Mouse (Mus musculus) G1E (cell line): ENCODE data around the gene Gm14393. TPM values are rescaled to one million over a fixed set of nuclear protein-coding genes. Genes with fewer than 3 reads are reported as not detected.
"Not testable (repeated sequence)": the region's sequence is repeated elsewhere in the genome, so short reads cannot be mapped to it uniquely, and the experiment has no call there.

Source experiments
- ATAC-seq: 2 replicates; pipeline ENCODE4 v1.8.0; 2016; ENCODE audit warnings: mild to moderate bottlenecking; ENCODE audit not compliant: insufficient number of reproducible peaks, poor library complexity, low FRiP score, severe bottlenecking; ENCODE audit errors: extremely low read depth
- DNase-seq: peaks from one replicate; pipeline ENCODE4 v3.0.0; 2012; ENCODE audit warnings: low spot score
- H3K27me3 ChIP-seq: 2 replicates; pipeline ENCODE4 v1.6.1; 2012; ENCODE audit warnings: mild to moderate bottlenecking, low read length, inconsistent platforms; ENCODE audit not compliant: insufficient read depth
- H3K36me3 ChIP-seq: replicated peaks from 2 replicates; pipeline ENCODE3; 2012; ENCODE audit warnings: mild to moderate bottlenecking, inconsistent platforms
- H3K4me1 ChIP-seq: 2 replicates; pipeline ENCODE4 v1.6.1; 2012; ENCODE audit warnings: low read depth, low read length, inconsistent platforms, mixed read lengths; ENCODE audit not compliant: insufficient read depth
- H3K4me3 ChIP-seq: 2 replicates; pipeline ENCODE4 v1.5.1; 2012; ENCODE audit warnings: low read depth, mild to moderate bottlenecking, inconsistent platforms, low read length, moderate library complexity, mixed read lengths
- H3K9me3 ChIP-seq: replicated peaks from 2 replicates; pipeline ENCODE4 v1.6.1; 2012; ENCODE audit warnings: inconsistent platforms
- polyA plus RNA-seq: library from polyadenylated mRNA; stranded (reverse); fragments of >175 nt; gene quantifications from 2 replicates; pipeline ENCODE4 v1.2.3, GENCODE M21; 2012
- total RNA-seq, 2 experiments: library from RNA; stranded (forward) in 1 of 2; stranded (reverse) in 1 of 2; fragments of 200-1000 nt in 1 of 2; fragments of >200 nt in 1 of 2; fragmentation: Nextera tagmentation in 1 of 2; gene quantifications; 2 replicates each; pipeline ENCODE4 v1.2.3; 2014 to 2017

Gene Gm14393
- 9.4 and 12.7 TPM in 2 replicates for total RNA-seq (2014; fragmentation: Nextera tagmentation)
- 6.9 and 11.2 TPM in 2 replicates for total RNA-seq (2017)
- not detected in 2 replicates for polyA plus RNA-seq

DNA sequence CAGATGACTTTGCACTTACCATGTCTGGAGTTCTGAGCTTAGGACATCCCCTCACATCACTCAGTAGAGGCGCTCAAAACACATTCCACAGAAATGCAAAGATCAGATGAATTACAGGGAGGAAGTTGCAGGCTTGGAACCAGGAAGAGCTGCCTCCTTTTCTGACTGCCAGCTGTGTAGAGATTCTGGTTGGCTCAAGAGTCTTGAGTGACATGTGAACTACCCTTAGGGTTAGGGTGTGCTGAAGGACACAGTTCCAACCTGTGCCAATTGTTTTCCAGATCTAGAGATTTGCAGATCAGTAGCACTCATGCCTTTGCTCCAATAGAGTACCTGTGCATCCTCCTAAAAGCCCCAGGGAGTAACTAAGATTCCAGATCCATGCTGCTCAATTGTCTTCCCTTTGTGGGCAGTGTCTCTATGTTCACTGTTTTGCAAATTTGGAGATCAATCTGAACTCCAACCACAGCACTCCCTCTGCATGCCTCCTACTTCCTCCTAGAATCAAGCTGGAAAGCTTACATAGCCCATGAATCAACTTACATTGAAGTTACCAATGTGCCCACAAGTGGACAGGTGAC lies at the start of gene Gm14393:
Gm14393 (minus strand) TSS at position 101 of the 581 bp plus-strand sequence.
- H3K27me3 ChIP-seq, H3K4me3 ChIP-seq, DNase-seq, H3K4me1 ChIP-seq, ATAC-seq, H3K9me3 ChIP-seq, H3K36me3 ChIP-seq: not testable (repeated sequence)

DNA sequence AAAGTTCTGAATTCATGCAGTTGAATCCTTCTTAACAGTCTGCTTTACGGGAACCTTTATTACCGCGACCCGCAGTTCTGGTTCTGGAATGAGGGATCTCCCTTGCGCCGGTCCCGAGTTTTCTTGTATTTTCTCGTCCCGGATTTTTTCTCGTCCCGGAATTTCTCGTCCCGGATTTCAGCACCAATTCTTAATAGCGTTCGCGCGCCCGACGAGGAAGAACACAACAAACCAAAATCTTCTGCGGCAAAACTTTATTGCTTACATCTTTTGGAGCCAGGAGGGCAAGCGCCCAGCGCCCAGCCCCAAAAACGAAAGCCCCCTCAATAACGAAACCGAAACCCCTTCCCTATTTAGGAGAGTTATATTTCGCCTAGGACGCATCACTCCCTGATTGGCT lies 23.3 kb downstream of the Gm14393 start:
- H3K4me3 ChIP-seq, DNase-seq, H3K9me3 ChIP-seq, H3K36me3 ChIP-seq, H3K4me1 ChIP-seq, H3K27me3 ChIP-seq, ATAC-seq: not testable (repeated sequence)

Other genes starting within 250 kb of the Gm14393 start
- gene Gm14444, start 57.5 kb downstream of the Gm14393 start, total RNA-seq (2014; fragmentation: Nextera tagmentation), result not detected in 2 replicates
- 0.11 and 0.12 TPM in 2 replicates for gene Gm14444, start 57.5 kb downstream of the Gm14393 start, total RNA-seq (2017)
- not detected in 2 replicates for gene Gm14444, start 57.5 kb downstream of the Gm14393 start, polyA plus RNA-seq
- 17.5 and 38.8 TPM in 2 replicates for gene Gm14399, start 74.2 kb upstream of the Gm14393 start, total RNA-seq (2014; fragmentation: Nextera tagmentation)
- 12.4 and 14.2 TPM in 2 replicates for gene Gm14399, start 74.2 kb upstream of the Gm14393 start, total RNA-seq (2017)
- gene Gm14399, start 74.2 kb upstream of the Gm14393 start, polyA plus RNA-seq, result 0.17 and 0.25 TPM in 2 replicates
- 17.8 and 19.7 TPM in 2 replicates for gene Gm14443, start 108.1 kb upstream of the Gm14393 start, total RNA-seq (2014; fragmentation: Nextera tagmentation)
- gene Gm14443, start 108.1 kb upstream of the Gm14393 start, total RNA-seq (2017), result 15.8 and 19.7 TPM in 2 replicates
- 0.13 TPM in 2 replicates for gene Gm14443, start 108.1 kb upstream of the Gm14393 start, polyA plus RNA-seq
- gene Gm14391, start 139.1 kb upstream of the Gm14393 start, total RNA-seq (2014; fragmentation: Nextera tagmentation), result 31.8 and 36.5 TPM in 2 replicates
- 28.2 and 36.8 TPM in 2 replicates for gene Gm14391, start 139.1 kb upstream of the Gm14393 start, total RNA-seq (2017)
- gene Gm14391, start 139.1 kb upstream of the Gm14393 start, polyA plus RNA-seq, result 2.0 and 2.5 TPM in 2 replicates
- 13.2 TPM in 1 of 2 replicates, not detected in the other for gene Gm14440, start 207.3 kb upstream of the Gm14393 start, total RNA-seq (2014; fragmentation: Nextera tagmentation)
- gene Gm14440, start 207.3 kb upstream of the Gm14393 start, total RNA-seq (2017), result 7.3 TPM in 1 of 2 replicates, not detected in the other
- 0.09 and 0.25 TPM in 2 replicates for gene Gm14440, start 207.3 kb upstream of the Gm14393 start, polyA plus RNA-seq